Mouse (Mus musculus) spleen, adult 2 months (tissue): ENCODE measurements at regions not wholly inside any gene's neighbourhood (a gene's known extent, or its start where the extent isn't known, plus 50 kb on each side); places are given as distances from the start of the nearest gene placed in this dataset.

Source experiments
- DNase-seq, 2 experiments: peaks; one replicate each; pipeline versions ENCODE4 v3.0.0 to v3.0.0-alpha.2; 2012 to 2021; ENCODE audit warnings: low spot score in 2 of 2, low read depth in 1 of 2
- H3K27ac ChIP-seq: fragments of 200-500 bp; 2 replicates; pipeline ENCODE4 v1.5.1; 2012; ENCODE audit warnings: low read length, inconsistent platforms; ENCODE audit not compliant: insufficient read depth
- H3K27me3 ChIP-seq: fragments of 200-500 bp; 2 replicates; pipeline ENCODE4 v1.6.1; 2012; ENCODE audit warnings: mild to moderate bottlenecking, moderate library complexity, low read length, inconsistent platforms; ENCODE audit not compliant: control insufficient read depth, insufficient read depth
- H3K36me3 ChIP-seq: fragments of 200-500 bp; 2 replicates; pipeline ENCODE4 v1.6.1; 2012; ENCODE audit warnings: mild to moderate bottlenecking, low read length, inconsistent platforms; ENCODE audit not compliant: control insufficient read depth, insufficient read depth
- H3K4me1 ChIP-seq: fragments of 200-500 bp; 2 replicates; pipeline ENCODE4 v1.6.1; 2011; ENCODE audit warnings: inconsistent platforms; ENCODE audit not compliant: control insufficient read depth, insufficient read depth, insufficient read length
- H3K4me3 ChIP-seq: fragments of 200-500 bp; 2 replicates; pipeline ENCODE4 v1.5.1; 2011; ENCODE audit warnings: mild to moderate bottlenecking, inconsistent platforms; ENCODE audit not compliant: insufficient read depth, insufficient read length; ENCODE audit errors: extremely low read depth
- CTCF ChIP-seq: fragments of 200-500 bp; IDR thresholded peaks from 2 replicates; pipeline ENCODE4 v1.5.1; 2011; ENCODE audit warnings: mild to moderate bottlenecking, inconsistent platforms; ENCODE audit not compliant: insufficient read depth, insufficient read length, insufficient replicate concordance; ENCODE audit errors: extremely low read depth
- POLR2A ChIP-seq: fragments of 200-500 bp; IDR thresholded peaks from 2 replicates; pipeline ENCODE4 v1.6.1; 2011; ENCODE audit warnings: low read depth, low read length, inconsistent platforms
- WGBS: fragments of 180-500 bp; shearing (Covaris S2); methylation state at CpG from one replicate; pipeline ENCODE4 v1.1.7; 2018; 5-methylcytosine and 5-hydroxymethylcytosine counted together

DNA sequence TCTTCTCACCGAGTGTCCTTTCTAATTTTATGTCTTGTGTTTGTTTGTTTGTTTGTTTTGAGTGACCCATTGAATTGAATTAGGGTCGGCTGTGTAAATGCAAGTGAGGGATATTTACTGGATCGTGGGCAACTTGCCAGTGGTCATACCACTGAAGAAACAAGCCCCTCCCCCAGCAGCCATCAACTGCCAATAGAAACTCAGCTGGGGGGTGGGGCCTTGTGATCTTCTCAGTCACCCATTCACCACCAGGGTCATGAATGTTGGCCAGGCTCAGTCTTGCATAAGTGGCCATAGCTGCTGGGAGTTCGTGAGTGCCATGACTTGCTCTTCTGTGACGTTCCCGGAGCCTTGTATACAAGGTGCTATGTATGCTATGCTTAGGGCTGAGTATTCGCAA is 300.8 kb downstream of the Gm11011 start:
- H3K27me3 ChIP-seq = no peaks in the 10 kb centered on the region
- no peaks in the 10 kb centered on the region for H3K4me1 ChIP-seq
- 84% methylated on average over 7 of the region's 7 CpGs for WGBS
- no peak for DNase-seq
- no peaks in the 10 kb centered on the region for H3K36me3 ChIP-seq
- no peak overlapping the region for H3K4me3 ChIP-seq
- H3K27ac ChIP-seq = no peak overlapping the region
- TF ChIP-seq CTCF (no peak), POLR2A (no peak)

GRCm38 (mm10) chr2:169282508-169283117 is 304.9 kb downstream of the Gm11011 start:
- no peaks in the 10 kb centered on the region for H3K27me3 ChIP-seq
- TF ChIP-seq POLR2A (no peak), CTCF (no peak)
- no peak for DNase-seq
- H3K4me3 ChIP-seq = no peak overlapping the region
- H3K36me3 ChIP-seq = no peaks in the 10 kb centered on the region
- no peak overlapping the region for H3K27ac ChIP-seq
- no peaks in the 10 kb centered on the region for H3K4me1 ChIP-seq
- 85% methylated on average over 13 of the region's 13 CpGs for WGBS

DNA sequence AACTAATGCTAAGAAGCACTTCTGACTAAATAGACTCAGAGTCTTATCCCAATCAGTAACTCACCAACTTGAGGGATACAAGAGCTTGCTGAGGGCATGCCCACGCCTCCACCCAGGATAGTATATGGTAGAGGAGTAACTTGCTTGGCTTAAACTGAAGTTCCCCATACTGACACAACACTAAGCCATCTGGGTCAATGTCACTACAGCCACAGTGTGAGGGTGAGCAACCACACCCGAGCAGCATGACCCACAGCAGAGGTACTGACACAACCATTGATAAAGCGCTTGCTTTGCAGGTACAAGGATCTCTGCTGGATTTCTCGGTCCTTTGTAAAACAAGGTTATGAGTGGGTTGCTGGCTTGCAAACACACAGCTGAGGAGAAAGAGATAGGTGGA is 312.2 kb downstream of the Gm11011 start:
- no peak for TF ChIP-seq POLR2A
- TF ChIP-seq CTCF = no peak
- WGBS = 88% methylated on average over 4 of the region's 4 CpGs
- no peak overlapping the region for H3K4me3 ChIP-seq
- H3K27me3 ChIP-seq = no peaks in the 10 kb centered on the region
- H3K4me1 ChIP-seq = no peaks in the 10 kb centered on the region
- H3K36me3 ChIP-seq = no peaks in the 10 kb centered on the region
- DNase-seq = no peak
- H3K27ac ChIP-seq = no peak overlapping the region

- Histone ChIP-seq H3K27ac (no peak overlapping the region), H3K36me3 (no peaks in the 10 kb centered on the region), H3K4me1 (no peaks in the 10 kb centered on the region), H3K4me3 (no peak overlapping the region), H3K27me3 (no peaks in the 10 kb centered on the region)
- no peak for TF ChIP-seq POLR2A
- no peak for TF ChIP-seq CTCF
- WGBS = 53% methylated on average over 1 of the region's 1 CpGs
- no peak for DNase-seq
Measured at GRCm38 (mm10) chr2:169274101-169274500, 313.4 kb downstream of the Gm11011 start.

DNA sequence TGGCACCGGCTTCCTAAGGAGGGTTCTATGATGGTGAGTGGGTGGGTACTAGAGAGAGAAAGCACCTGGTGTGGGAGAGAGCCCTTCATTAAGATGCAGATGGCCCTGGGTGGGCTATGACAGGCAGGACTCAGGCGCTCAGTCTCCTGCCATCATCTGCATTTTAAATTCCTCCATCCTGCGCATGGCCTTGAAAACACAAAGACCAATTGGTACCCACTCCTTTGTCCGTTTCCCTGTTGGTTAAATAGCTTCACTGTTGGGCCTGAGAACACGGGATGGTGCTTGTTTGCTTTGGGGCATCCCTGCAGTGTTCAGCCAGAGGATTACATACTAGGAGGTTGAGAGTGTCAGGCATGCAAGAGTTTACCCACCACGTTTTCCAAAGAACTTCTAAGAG is 314.9 kb downstream of the Gm11011 start:
- H3K4me3 ChIP-seq = no peak overlapping the region
- H3K36me3 ChIP-seq = no peaks in the 10 kb centered on the region
- no peaks in the 10 kb centered on the region for H3K4me1 ChIP-seq
- no peaks in the 10 kb centered on the region for H3K27me3 ChIP-seq
- H3K27ac ChIP-seq = no peak overlapping the region
- DNase-seq = no peak
- no peak for TF ChIP-seq CTCF
- no peak for TF ChIP-seq POLR2A
- WGBS = 55% methylated on average over 6 of the region's 6 CpGs

- no peaks in the 10 kb centered on the region for H3K4me1 ChIP-seq
- H3K27me3 ChIP-seq = no peaks in the 10 kb centered on the region
- no peak overlapping the region for H3K27ac ChIP-seq
- H3K36me3 ChIP-seq = no peaks in the 10 kb centered on the region
- 51% methylated on average over 4 of the region's 4 CpGs for WGBS
- no peak for DNase-seq
- no peak overlapping the region for H3K4me3 ChIP-seq
- TF ChIP-seq CTCF (no peak), POLR2A (no peak)
Measured at GRCm38 (mm10) chr2:169272018-169272417, 315.5 kb downstream of the Gm11011 start.

DNA sequence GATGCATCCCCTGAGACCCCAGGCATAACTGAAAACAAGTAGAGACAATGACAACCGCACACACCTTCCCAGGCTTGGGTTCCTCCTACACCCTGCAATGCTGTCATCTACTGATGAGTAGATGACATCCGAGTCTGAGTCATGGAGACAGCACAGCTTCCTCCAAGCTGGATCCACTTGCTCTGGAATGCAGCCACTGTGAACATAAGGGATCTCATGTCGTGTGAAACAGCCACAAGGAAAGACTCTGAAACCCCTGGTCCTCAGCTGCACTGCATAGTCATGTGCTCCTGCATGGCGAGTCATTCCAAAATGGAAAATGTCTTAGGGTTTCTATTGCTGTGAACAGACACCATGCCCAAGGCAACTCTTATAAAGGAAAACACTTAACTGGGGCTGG is 305.2 kb upstream of the Zfp64 start:
- DNase-seq = no peak
- no peak overlapping the region for H3K27ac ChIP-seq
- no peaks in the 10 kb centered on the region for H3K27me3 ChIP-seq
- H3K4me1 ChIP-seq = no peaks in the 10 kb centered on the region
- H3K4me3 ChIP-seq = no peak overlapping the region
- H3K36me3 ChIP-seq = no peaks in the 10 kb centered on the region
- 85% methylated on average over 4 of the region's 4 CpGs for WGBS
- TF ChIP-seq CTCF = no peak
- TF ChIP-seq POLR2A = no peak
